Mouse (Mus musculus) erythroblast, adult 5-6 weeks (primary cell): ENCODE results near the gene Slc7a3. TPM values are rescaled to one million over a fixed set of nuclear protein-coding genes. Genes with fewer than 3 reads are reported as not detected.
"Not testable (repeated sequence)": the region's sequence is repeated elsewhere in the genome, so short reads cannot be mapped to it uniquely, and the experiment has no call there.

Experiments
- ATAC-seq: replicated peaks from 2 replicates; pipeline ENCODE4 v1.8.0; 2016; ENCODE audit warnings: moderate number of reproducible peaks, mild to moderate bottlenecking, moderate TSS enrichment, inconsistent platforms; ENCODE audit not compliant: poor library complexity, low FRiP score, severe bottlenecking
- total RNA-seq, 2 experiments: library from RNA; stranded (forward) in 1 of 2; stranded (reverse) in 1 of 2; fragments of 150-400 nt in 1 of 2; fragments of 200-764, 138-1000 nt in 1 of 2; gene quantifications; 2 replicates each; pipeline versions ENCODE4 v1.2.3 to v1.2.4; 2015 to 2017; ENCODE audit warnings: low replicate concordance in 2 of 2

The Slc7a3 gene
- total RNA-seq (2015; ENCODE audit: low replicate concordance): not detected in 2 replicates
- total RNA-seq (2017; ENCODE audit: low replicate concordance): not detected in 2 replicates

- no peak for ATAC-seq
Observed at GRCm38 (mm10) chrX:101085920-101086319, at the start of gene Slc7a3. Gene Slc7a3 (minus strand): TSS chrX:101086020.

GRCm38 (mm10) chrX:101131992-101132791 lies 46.4 kb upstream of the Slc7a3 start:
- ATAC-seq: peak; percentile 85

GRCm38 (mm10) chrX:101131001-101131400 lies 45.2 kb upstream of the Slc7a3 start:
- peak; percentile 81 for ATAC-seq

GRCm38 (mm10) chrX:101128559-101128958 lies 42.7 kb upstream of the Slc7a3 start:
- no peak for ATAC-seq

GRCm38 (mm10) chrX:101126977-101127376 lies 41.2 kb upstream of the Slc7a3 start:
- no peak for ATAC-seq

- ATAC-seq: no peak
Observed at GRCm38 (mm10) chrX:101126474-101126955, 40.7 kb upstream of the Slc7a3 start.

- no peak for ATAC-seq
Observed at GRCm38 (mm10) chrX:101120546-101120945, 34.7 kb upstream of the Slc7a3 start.

- ATAC-seq: not testable (repeated sequence)
Observed at GRCm38 (mm10) chrX:101085211-101085610, 609 bp downstream of the Slc7a3 start.

GRCm38 (mm10) chrX:101084192-101084591 lies 1.6 kb downstream of the Slc7a3 start:
- no peak for ATAC-seq

GRCm38 (mm10) chrX:101065245-101065644 lies 20.6 kb downstream of the Slc7a3 start:
- ATAC-seq: no peak

GRCm38 (mm10) chrX:101063503-101063902 lies 22.3 kb downstream of the Slc7a3 start:
- ATAC-seq: no peak

GRCm38 (mm10) chrX:101059541-101059940 lies 26.3 kb downstream of the Slc7a3 start, which contains the start of gene Tex11:
Gene Tex11 (minus strand): TSS chrX:101059667.
- ATAC-seq: no peak

Other genes with a start within 250 kb of the Slc7a3 start
- gene Tex11, start 26.4 kb downstream of the Slc7a3 start, total RNA-seq (2015; ENCODE audit: low replicate concordance): not detected in 2 replicates
- 0.14 TPM in 1 of 2 replicates, not detected in the other for gene Tex11, start 26.4 kb downstream of the Slc7a3 start, total RNA-seq (2017; ENCODE audit: low replicate concordance)
- gene Snx12, start 136.5 kb upstream of the Slc7a3 start, total RNA-seq (2015; ENCODE audit: low replicate concordance): 13.8 and 18.1 TPM in 2 replicates
- 11.3 and 14.0 TPM in 2 replicates for gene Snx12, start 136.5 kb upstream of the Slc7a3 start, total RNA-seq (2017; ENCODE audit: low replicate concordance)
- gene Foxo4, start 168.5 kb upstream of the Slc7a3 start, total RNA-seq (2015; ENCODE audit: low replicate concordance): 16.7 and 20.4 TPM in 2 replicates
- gene Foxo4, start 168.5 kb upstream of the Slc7a3 start, total RNA-seq (2017; ENCODE audit: low replicate concordance): 51.1 and 81.5 TPM in 2 replicates
- gene Gm614, start 178.0 kb upstream of the Slc7a3 start, total RNA-seq (2015; ENCODE audit: low replicate concordance): not detected in 2 replicates
- not detected in 2 replicates for gene Gm614, start 178.0 kb upstream of the Slc7a3 start, total RNA-seq (2017; ENCODE audit: low replicate concordance)
- gene Il2rg, start 182.2 kb upstream of the Slc7a3 start, total RNA-seq (2015; ENCODE audit: low replicate concordance): 11.5 and 17.3 TPM in 2 replicates
- 15.1 and 37.6 TPM in 2 replicates for gene Il2rg, start 182.2 kb upstream of the Slc7a3 start, total RNA-seq (2017; ENCODE audit: low replicate concordance)
- not detected in 2 replicates for gene Gm20489, start 183.0 kb upstream of the Slc7a3 start, total RNA-seq (2015; ENCODE audit: low replicate concordance)
- gene Gm20489, start 183.0 kb upstream of the Slc7a3 start, total RNA-seq (2017; ENCODE audit: low replicate concordance): not detected in 2 replicates
- gene Med12, start 188.0 kb upstream of the Slc7a3 start, total RNA-seq (2015; ENCODE audit: low replicate concordance): 250 and 275 TPM in 2 replicates
- 140 and 157 TPM in 2 replicates for gene Med12, start 188.0 kb upstream of the Slc7a3 start, total RNA-seq (2017; ENCODE audit: low replicate concordance)
- 0.84 and 0.96 TPM in 2 replicates for gene Nlgn3, start 213.1 kb upstream of the Slc7a3 start, total RNA-seq (2015; ENCODE audit: low replicate concordance)
- 0.77 and 2.6 TPM in 2 replicates for gene Nlgn3, start 213.1 kb upstream of the Slc7a3 start, total RNA-seq (2017; ENCODE audit: low replicate concordance)